Mouse (Mus musculus) liver, postnatal 0 days (tissue): ENCODE measurements at regions not wholly inside any gene's neighbourhood (a gene's known extent, or its start where the extent isn't known, plus 50 kb on each side); places are given as distances from the start of the nearest gene placed in this dataset.

Experiments used
- CTCF ChIP-seq: sonication (generic); IDR thresholded peaks from 2 replicates; pipeline ENCODE4 v1.5.1; 2016; ENCODE audit warnings: antibody characterized with exemption, low read depth
- EP300 ChIP-seq: IDR thresholded peaks from 2 replicates; pipeline ENCODE4 v1.6.1; 2016; ENCODE audit warnings: antibody characterized with exemption, low read depth, mild to moderate bottlenecking

- TF ChIP-seq CTCF (no peak), EP300 (no peak)
Measured at GRCm38 (mm10) chr16:84646172-84646684, 89.3 kb downstream of the Mrpl39 start.
